Mouse (Mus musculus) midbrain, postnatal 0 days (tissue): ENCODE measurements at regions not wholly inside any gene's neighbourhood (a gene's known extent, or its start where the extent isn't known, plus 50 kb on each side); places are given as distances from the start of the nearest gene placed in this dataset.
A peak's percentile ranks its signal among the peaks of the same experiment; 100 is the strongest.
"Not testable (repeated sequence)": the region's sequence is repeated elsewhere in the genome, so short reads cannot be mapped to it uniquely, and the experiment has no call there.

Source experiments
- ATAC-seq: fragments of 200-750 bp; cut with Nextera tagmentation; 2 replicates; pipeline ENCODE4 v1.8.0; 2017; ENCODE audit warnings: moderate number of reproducible peaks, mild to moderate bottlenecking, moderate TSS enrichment, moderate library complexity; ENCODE audit not compliant: low FRiP score
- DNase-seq: peaks from one replicate; pipeline ENCODE4 v3.0.0-alpha.2; 2015; ENCODE audit warnings: low spot score
- H3K27ac ChIP-seq: fragments of 300-500 bp; sonication (generic); 2 replicates; pipeline ENCODE4 v1.5.1; 2014; ENCODE audit warnings: low read depth, mild to moderate bottlenecking, low read length, mixed read lengths
- H3K27me3 ChIP-seq: fragments of 300-500 bp; sonication (generic); 2 replicates; pipeline ENCODE4 v1.6.1; 2014; ENCODE audit warnings: low read length, control low read depth, mixed read lengths; ENCODE audit not compliant: insufficient read depth
- H3K36me3 ChIP-seq: fragments of 300-500 bp; sonication (generic); 2 replicates; pipeline ENCODE4 v1.6.1; 2014; ENCODE audit warnings: low read length, control low read depth, mixed read lengths; ENCODE audit not compliant: insufficient read depth
- H3K4me1 ChIP-seq: fragments of 300-500 bp; sonication (generic); 2 replicates; pipeline ENCODE4 v1.6.1; 2014; ENCODE audit warnings: mild to moderate bottlenecking, control low read depth, antibody characterized with exemption, low read length, mixed read lengths; ENCODE audit not compliant: insufficient read depth
- H3K4me2 ChIP-seq: fragments of 300-500 bp; sonication (generic); 2 replicates; pipeline ENCODE4 v1.6.1; 2014; ENCODE audit warnings: low read depth, mild to moderate bottlenecking, low read length, mixed read lengths; ENCODE audit not compliant: poor library complexity, severe bottlenecking
- H3K4me3 ChIP-seq: fragments of 300-500 bp; sonication (generic); 2 replicates; pipeline ENCODE4 v1.5.1; 2014; ENCODE audit warnings: low read depth, mild to moderate bottlenecking, low read length, moderate library complexity
- H3K9ac ChIP-seq: fragments of 300-500 bp; sonication (generic); replicated peaks from 2 replicates; pipeline ENCODE4 v1.6.1; 2014; ENCODE audit warnings: mild to moderate bottlenecking, low read length, moderate library complexity, mixed read lengths; ENCODE audit not compliant: poor library complexity, severe bottlenecking
- H3K9me3 ChIP-seq: fragments of 300-500 bp; sonication (generic); 2 replicates; pipeline ENCODE4 v1.6.1; 2016; ENCODE audit warnings: low read length, control low read depth
- CTCF ChIP-seq: IDR thresholded peaks from 2 replicates; pipeline ENCODE4 v1.5.1; 2016; ENCODE audit warnings: antibody characterized with exemption, mild to moderate bottlenecking
- WGBS: fragments of 180-500 bp; shearing (Covaris S2); extraction: QIAGEN DNeasy Blood & Tissue Kit; methylation state at CpG from one replicate; pipeline ENCODE4 v1.1.7; 2014; 5-methylcytosine and 5-hydroxymethylcytosine counted together

DNA sequence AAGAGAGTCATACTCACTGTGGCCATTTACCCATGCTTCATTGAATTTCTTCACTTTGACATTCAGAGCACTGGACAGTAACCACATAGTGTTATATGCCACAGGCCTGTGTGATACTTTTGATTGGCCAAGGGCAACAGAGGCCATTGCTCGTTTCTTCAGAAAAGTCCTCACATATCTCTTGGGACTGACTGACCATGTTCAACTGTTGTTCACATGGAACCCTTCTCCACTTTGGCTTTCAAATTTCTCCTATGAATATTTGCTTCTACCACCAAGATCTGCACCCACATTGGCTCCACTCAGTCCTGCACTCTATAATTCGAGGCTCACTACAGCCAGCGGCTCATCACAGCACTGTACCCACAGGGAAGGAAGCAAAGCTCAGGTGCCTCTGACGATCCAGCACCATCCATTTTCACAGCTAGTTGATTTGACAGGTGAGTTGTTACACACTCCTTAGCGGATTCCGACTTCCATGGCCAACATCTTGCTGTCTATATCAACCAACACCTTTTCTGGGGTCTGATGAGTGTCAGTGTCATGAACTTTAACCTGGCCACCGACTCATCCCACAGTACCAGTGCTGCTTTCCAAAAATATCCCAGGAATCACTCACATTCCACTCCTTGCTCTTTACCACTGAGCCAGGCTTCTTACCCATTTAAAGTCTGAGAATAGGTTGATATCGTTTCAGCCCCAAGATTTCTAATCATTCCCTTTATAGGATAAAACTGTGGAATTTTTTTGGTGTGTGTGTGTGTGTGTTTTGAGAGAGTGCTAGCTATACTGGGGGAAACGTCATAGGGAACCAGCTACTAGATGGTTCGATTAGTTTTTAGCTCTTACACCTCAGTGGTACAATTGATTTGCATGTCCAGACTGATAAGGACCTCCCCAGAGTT lies 76.3 kb upstream of the Alkbh8 start:
- Histone ChIP-seq H3K4me1 (no peaks in the 10 kb centered on the region), H3K27ac (no peak overlapping the region), H3K9me3 (peaks cover 32% of the 10 kb centered on the region; the same call in 1 of the 2 replicates), H3K27me3 (no peaks in the 10 kb centered on the region), H3K4me3 (no peak overlapping the region), H3K36me3 (no peaks in the 10 kb centered on the region), H3K4me2 (no peak overlapping the region), H3K9ac (no peak overlapping the region)
- 64% methylated on average over 10 of the region's 10 CpGs for WGBS
- ATAC-seq: peak; percentile 99
- peak; percentile 91 for DNase-seq
- TF ChIP-seq CTCF: no peak

DNA sequence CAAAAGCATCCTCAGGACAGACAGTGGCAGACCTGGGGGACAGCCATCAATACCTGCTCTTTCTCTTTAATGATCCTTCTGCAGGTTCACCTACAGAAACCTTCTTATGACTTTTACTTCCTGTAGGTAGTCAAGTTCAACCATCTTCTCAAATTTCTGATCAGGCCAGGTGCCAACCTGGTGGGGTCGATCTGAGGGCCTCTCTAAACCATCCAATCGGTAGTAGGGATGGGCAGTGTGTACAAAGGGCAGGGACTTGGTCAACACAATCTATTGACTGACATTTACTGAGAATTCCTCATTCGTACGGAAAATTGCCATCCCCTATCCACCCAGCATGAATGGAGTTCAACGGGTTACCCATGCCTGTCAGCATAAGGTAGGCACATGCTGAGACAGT lies 74.8 kb upstream of the Alkbh8 start:
- no peak overlapping the region for H3K4me3 ChIP-seq
- no peaks in the 10 kb centered on the region for H3K4me1 ChIP-seq
- no peak overlapping the region for H3K4me2 ChIP-seq
- no peak for TF ChIP-seq CTCF
- ATAC-seq (no peak), DNase-seq (no peak)
- 68% methylated on average over 5 of the region's 5 CpGs for WGBS
- H3K9me3 ChIP-seq: peaks cover 35% of the 10 kb centered on the region; the same call in 1 of the 2 replicates
- H3K27ac ChIP-seq: no peak overlapping the region
- H3K36me3 ChIP-seq: no peaks in the 10 kb centered on the region
- H3K9ac ChIP-seq: no peak overlapping the region
- no peaks in the 10 kb centered on the region for H3K27me3 ChIP-seq

DNA sequence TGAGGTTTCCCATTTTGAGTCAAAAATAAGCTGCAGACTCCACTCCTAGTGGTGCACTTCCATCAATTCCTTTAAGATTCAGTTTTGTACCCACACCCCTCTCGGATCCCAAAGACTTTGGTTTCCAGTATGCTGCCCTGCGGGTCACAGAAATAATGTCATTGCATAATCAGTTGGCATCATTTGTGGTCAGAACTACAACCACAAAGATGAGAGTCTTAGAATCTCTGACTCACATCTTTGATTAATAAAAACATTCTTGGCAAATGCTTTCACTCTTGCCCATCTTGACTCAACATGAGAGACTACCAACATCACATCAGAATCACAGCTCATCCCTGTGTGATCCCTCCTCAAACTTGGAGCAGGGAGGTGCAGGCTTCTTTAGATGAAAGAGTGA lies 74.1 kb upstream of the Alkbh8 start:
- Histone ChIP-seq H3K27me3 (no peaks in the 10 kb centered on the region), H3K4me2 (no peak overlapping the region), H3K27ac (no peak overlapping the region), H3K36me3 (no peaks in the 10 kb centered on the region), H3K4me3 (no peak overlapping the region), H3K4me1 (no peaks in the 10 kb centered on the region), H3K9ac (no peak overlapping the region), H3K9me3 (peaks cover 36% of the 10 kb centered on the region; the same call in 1 of the 2 replicates)
- 73% methylated on average over 2 of the region's 2 CpGs for WGBS
- TF ChIP-seq CTCF: no peak
- DNase-seq (no peak), ATAC-seq (no peak)

DNA sequence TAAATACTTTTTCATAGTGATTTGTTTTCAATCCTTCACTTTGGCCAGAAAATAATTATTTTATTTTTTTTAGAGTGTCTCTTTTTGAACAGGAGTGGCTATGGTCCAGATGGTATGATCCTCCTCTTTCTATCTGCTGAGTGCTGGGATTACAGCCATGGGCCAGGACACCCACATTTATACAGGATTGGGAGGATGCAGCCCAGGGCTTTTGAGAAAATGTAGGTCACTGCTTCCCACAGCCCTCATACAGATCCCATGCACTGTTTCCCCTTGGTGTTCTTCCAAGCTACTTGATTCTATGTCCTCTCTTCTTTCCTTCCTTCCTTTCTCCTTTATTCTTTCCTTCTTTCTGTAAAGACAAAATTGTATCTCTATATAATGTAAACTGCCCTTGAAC lies 70.5 kb upstream of the Alkbh8 start:
- H3K4me3 ChIP-seq: no peak overlapping the region
- no peak overlapping the region for H3K4me2 ChIP-seq
- no peaks in the 10 kb centered on the region for H3K4me1 ChIP-seq
- no peak for TF ChIP-seq CTCF
- H3K9ac ChIP-seq: no peak overlapping the region
- no peak overlapping the region for H3K27ac ChIP-seq
- DNase-seq (no peak), ATAC-seq (no peak)
- no peaks in the 10 kb centered on the region for H3K27me3 ChIP-seq
- peaks cover 38% of the 10 kb centered on the region; the same call in 1 of the 2 replicates for H3K9me3 ChIP-seq
- H3K36me3 ChIP-seq: no peaks in the 10 kb centered on the region

DNA sequence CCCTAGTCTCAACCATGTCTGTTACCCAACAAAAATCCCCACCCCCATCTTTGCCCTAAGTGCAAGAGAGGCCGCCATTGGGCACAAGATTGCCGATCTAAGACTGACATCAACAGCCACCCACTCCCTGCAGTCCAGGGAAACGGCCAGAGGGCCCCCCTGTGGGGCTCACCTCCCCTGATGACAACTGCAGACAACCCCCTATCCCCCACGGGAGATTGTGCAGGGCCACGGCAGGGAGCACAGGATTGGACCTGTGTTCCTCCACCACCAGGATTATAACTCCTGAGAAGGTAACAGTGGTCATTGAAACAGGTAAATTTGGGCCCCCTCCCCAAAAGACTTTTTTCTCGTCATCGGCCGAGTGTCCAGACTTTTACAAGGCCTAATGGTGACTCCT lies 54.4 kb upstream of the Alkbh8 start:
- not testable (repeated sequence) for DNase-seq, ATAC-seq, H3K36me3 ChIP-seq, H3K9me3 ChIP-seq, H3K9ac ChIP-seq, H3K4me1 ChIP-seq, H3K4me3 ChIP-seq, H3K27me3 ChIP-seq, H3K27ac ChIP-seq, H3K4me2 ChIP-seq
- WGBS: 88% methylated on average over 8 of the region's 8 CpGs

DNA sequence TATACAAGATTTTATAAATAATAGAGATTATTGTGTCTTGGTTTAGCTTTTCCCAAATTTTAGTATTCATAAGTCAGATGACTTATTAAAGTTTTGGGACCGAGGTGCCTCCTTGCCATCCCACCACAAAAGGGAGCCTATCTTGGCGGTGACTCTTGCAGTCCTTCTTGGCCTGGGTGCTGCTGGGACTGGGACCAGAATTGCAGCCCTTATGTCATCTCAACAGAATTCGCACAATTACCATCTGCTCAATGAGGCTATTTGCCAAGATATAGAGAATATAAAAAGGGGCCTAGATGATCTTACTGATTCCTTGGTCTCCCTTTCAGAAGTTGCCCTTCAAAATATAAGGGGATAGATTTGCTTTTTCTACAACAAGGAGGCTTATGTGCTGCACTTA lies 53.0 kb upstream of the Alkbh8 start:
- not testable (repeated sequence) for H3K27ac ChIP-seq, H3K9me3 ChIP-seq, H3K27me3 ChIP-seq, H3K36me3 ChIP-seq, DNase-seq, H3K4me3 ChIP-seq, ATAC-seq, H3K4me2 ChIP-seq, H3K9ac ChIP-seq, H3K4me1 ChIP-seq
- 90% methylated on average over 3 of the region's 3 CpGs for WGBS

DNA sequence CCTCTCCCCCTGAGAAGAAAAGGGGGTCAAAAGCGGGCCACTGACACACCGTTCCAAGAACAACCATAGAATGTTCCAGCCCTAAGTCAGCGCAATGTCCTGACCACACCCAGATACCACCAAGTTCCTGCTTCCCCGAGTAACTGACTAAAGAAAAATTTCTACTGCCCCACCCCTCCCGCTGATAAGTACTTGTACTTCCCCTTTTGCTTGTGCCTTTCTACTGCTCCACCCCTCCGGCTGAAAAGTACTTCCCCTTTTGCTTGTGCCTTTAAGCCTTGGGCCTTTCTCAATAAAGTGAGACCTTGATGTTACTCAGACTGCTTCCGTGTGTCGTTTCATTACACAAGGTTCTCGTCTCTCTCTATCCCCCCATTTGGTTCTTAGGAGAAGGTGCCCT lies 51.6 kb upstream of the Alkbh8 start:
- not testable (repeated sequence) for H3K27ac ChIP-seq, H3K4me2 ChIP-seq, H3K9ac ChIP-seq, H3K9me3 ChIP-seq, ATAC-seq, H3K4me1 ChIP-seq, H3K36me3 ChIP-seq, DNase-seq, H3K27me3 ChIP-seq, H3K4me3 ChIP-seq
- WGBS: 88% methylated on average over 9 of the region's 9 CpGs
